Mouse (Mus musculus) liver, embryonic 13.5 days (tissue): ENCODE measurements around the gene Stk24. TPM values are rescaled to one million over a fixed set of nuclear protein-coding genes. Genes with fewer than 3 reads are reported as not detected.

Experiments used
- ATAC-seq: fragments of 200-750 bp; cut with Nextera tagmentation; 2 replicates; pipeline ENCODE4 v1.8.0; 2017; ENCODE audit warnings: low read depth, mild to moderate bottlenecking, moderate number of reproducible peaks, moderate library complexity
- DNase-seq: peaks from one replicate; pipeline ENCODE4 v3.0.0; 2022
- H3K27ac ChIP-seq: fragments of 300-500 bp; sonication (generic); 2 replicates; pipeline ENCODE4 v1.5.1; 2015; ENCODE audit warnings: moderate library complexity, mild to moderate bottlenecking, inconsistent platforms
- H3K27me3 ChIP-seq: fragments of 300-500 bp; sonication (generic); 2 replicates; pipeline ENCODE4 v1.6.1; 2015; ENCODE audit warnings: mild to moderate bottlenecking, inconsistent platforms
- H3K36me3 ChIP-seq: fragments of 300-500 bp; sonication (generic); 2 replicates; pipeline ENCODE4 v1.6.1; 2015; ENCODE audit warnings: mild to moderate bottlenecking, inconsistent platforms
- H3K4me1 ChIP-seq: fragments of 300-500 bp; sonication (generic); replicated peaks from 2 replicates; pipeline ENCODE4 v1.6.1; 2015; ENCODE audit warnings: inconsistent platforms
- H3K4me2 ChIP-seq: fragments of 300-500 bp; sonication (generic); 2 replicates; pipeline ENCODE4 v1.6.1; 2015; ENCODE audit warnings: inconsistent platforms, mild to moderate bottlenecking, moderate library complexity
- H3K4me3 ChIP-seq: fragments of 300-500 bp; sonication (generic); replicated peaks from 2 replicates; pipeline ENCODE4 v1.5.1; 2015; ENCODE audit warnings: mild to moderate bottlenecking, inconsistent platforms
- H3K9ac ChIP-seq: fragments of 300-500 bp; sonication (generic); 2 replicates; pipeline ENCODE4 v1.6.1; 2015; ENCODE audit warnings: mild to moderate bottlenecking, inconsistent platforms
- H3K9me3 ChIP-seq: fragments of 300-500 bp; sonication (generic); replicated peaks from 2 replicates; pipeline ENCODE4 v1.6.1; 2016; ENCODE audit warnings: inconsistent platforms
- WGBS: fragments of 180-500 bp; shearing (Covaris S2); methylation state at CpG from one replicate; pipeline ENCODE4 v1.1.7; 2015; ENCODE audit not compliant: insufficient replicate concordance; 5-methylcytosine and 5-hydroxymethylcytosine counted together
- polyA plus RNA-seq: library from polyadenylated mRNA; unstranded; fragments of >200 nt; fragmentation: Nextera tagmentation; extraction: Ambion mirVana; gene quantifications from 2 replicates; pipeline ENCODE4 v1.2.1, GENCODE M21; 2015

Gene Stk24
- polyA plus RNA-seq, 1 experiment from 2014 or later, result 30.6 TPM

DNA sequence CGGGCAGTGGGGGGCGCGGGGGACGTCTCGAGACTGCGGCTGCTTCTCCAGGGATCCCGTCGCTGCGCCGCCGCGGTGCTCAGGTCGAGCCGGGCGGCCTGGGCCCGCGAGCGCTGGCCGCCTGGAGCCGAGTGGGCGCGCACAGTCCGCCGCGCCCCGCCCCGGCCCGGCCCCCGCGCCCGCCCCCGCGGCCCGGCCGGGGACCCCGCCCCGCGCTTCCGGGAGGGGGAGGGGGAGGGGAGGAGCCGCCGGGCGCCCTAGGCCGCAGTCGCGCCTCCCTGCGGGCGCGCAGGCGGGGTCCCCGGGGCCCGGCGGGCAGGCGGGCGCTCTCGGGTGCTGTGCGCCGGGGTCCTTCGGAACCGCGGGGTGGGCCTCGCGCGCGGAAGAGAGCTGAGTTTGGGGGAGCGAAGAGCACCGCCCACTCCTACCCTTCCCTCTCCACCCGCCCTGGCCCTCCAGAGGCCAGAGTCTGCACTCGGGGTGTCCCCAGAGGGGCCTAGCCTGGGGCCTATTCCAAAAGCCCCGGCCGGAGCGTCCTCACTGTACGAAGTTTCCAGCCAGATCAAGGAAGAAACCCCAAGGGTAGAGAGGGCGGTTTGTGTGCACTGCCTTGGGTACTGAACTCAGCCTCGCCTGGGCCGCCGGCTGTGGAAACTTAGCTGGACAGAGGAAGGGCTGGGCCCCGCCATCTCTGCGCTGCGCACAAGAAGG, 540 bp downstream of the Stk24 start:
- peak overlapping the region; percentile 95 for H3K4me2 ChIP-seq
- H3K36me3 ChIP-seq, result peaks cover 17% of the 10 kb centered on the region
- 1% methylated on average over 63 of the region's 79 CpGs for WGBS
- ATAC-seq (peak; percentile 90), DNase-seq (peak; percentile 60)
- H3K9ac ChIP-seq, result peak overlapping the region; percentile 99
- H3K27me3 ChIP-seq, result 0 out of 2 replicates have a peak, but pooled peaks cover 3% of the 10 kb centered on the region
- peak overlapping the region; percentile 92 for H3K4me3 ChIP-seq
- H3K4me1 ChIP-seq, result peaks cover 53% of the 10 kb centered on the region
- H3K9me3 ChIP-seq, result no peaks in the 10 kb centered on the region
- H3K27ac ChIP-seq, result peak overlapping the region; percentile 92

GRCm38 (mm10) chr14:121378243-121379115, 1.3 kb downstream of the Stk24 start:
- Histone ChIP-seq H3K4me2 (peak overlapping the region; percentile 95), H3K4me1 (peaks cover 61% of the 10 kb centered on the region), H3K36me3 (peaks cover 25% of the 10 kb centered on the region), H3K27ac (peak overlapping the region; percentile 92), H3K9me3 (no peaks in the 10 kb centered on the region), H3K27me3 (0 out of 2 replicates have a peak, but pooled peaks cover 3% of the 10 kb centered on the region), H3K4me3 (peak overlapping the region; percentile 92), H3K9ac (peak overlapping the region; percentile 99)
- ATAC-seq (peak; percentile 76), DNase-seq (peak; percentile 71)
- WGBS, result under 1% methylated on average over 80 of the region's 83 CpGs

DNA sequence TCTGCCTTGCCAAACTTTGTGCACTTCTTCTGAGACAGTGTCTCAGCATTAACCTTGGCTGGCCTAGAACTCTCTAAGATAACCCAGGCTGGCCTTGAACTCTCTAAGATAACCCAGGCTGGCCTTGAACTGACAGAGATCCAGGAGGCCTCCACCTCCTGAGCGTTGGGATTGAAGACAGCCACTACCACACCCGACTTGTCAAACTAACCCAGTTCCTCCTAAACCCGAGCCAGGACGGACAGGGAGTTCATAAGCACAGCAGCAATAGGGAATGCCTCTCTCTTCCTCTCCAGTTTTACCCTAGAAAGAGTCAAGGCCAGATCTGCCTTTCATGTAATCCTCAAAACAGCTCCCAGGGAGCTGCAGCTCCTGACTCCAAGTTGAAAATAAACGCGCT, 3.2 kb downstream of the Stk24 start:
- ATAC-seq (no peak), DNase-seq (no peak)
- peak overlapping the region; percentile 99; the same call in 1 of the 2 replicates for H3K9ac ChIP-seq
- H3K27ac ChIP-seq, result peak overlapping the region; percentile 65
- 30% methylated on average over 6 of the region's 6 CpGs for WGBS
- H3K27me3 ChIP-seq, result no peaks in the 10 kb centered on the region
- peaks cover 75% of the 10 kb centered on the region for H3K4me1 ChIP-seq
- peak overlapping the region; percentile 95 for H3K4me2 ChIP-seq
- H3K4me3 ChIP-seq, result peak overlapping the region; percentile 92
- no peaks in the 10 kb centered on the region for H3K9me3 ChIP-seq
- peaks cover 44% of the 10 kb centered on the region for H3K36me3 ChIP-seq

GRCm38 (mm10) chr14:121373901-121374300, 5.9 kb downstream of the Stk24 start:
- Histone ChIP-seq H3K4me1 (peaks cover 92% of the 10 kb centered on the region), H3K27me3 (no peaks in the 10 kb centered on the region), H3K9me3 (no peaks in the 10 kb centered on the region), H3K27ac (0 out of 2 replicates have a peak overlapping the region, but pooled peaks have one; percentile 26), H3K9ac (no peak overlapping the region), H3K4me3 (no peak overlapping the region), H3K4me2 (no peak overlapping the region), H3K36me3 (peaks cover 56% of the 10 kb centered on the region)
- DNase-seq (no peak), ATAC-seq (no peak)
- 80% methylated on average over 4 of the region's 4 CpGs for WGBS

GRCm38 (mm10) chr14:121373020-121373419, 6.8 kb downstream of the Stk24 start:
- no peak overlapping the region for H3K4me3 ChIP-seq
- H3K4me1 ChIP-seq, result peaks cover 99% of the 10 kb centered on the region
- no peaks in the 10 kb centered on the region for H3K9me3 ChIP-seq
- no peaks in the 10 kb centered on the region for H3K27me3 ChIP-seq
- peak overlapping the region; percentile 40; the same call in 1 of the 2 replicates for H3K27ac ChIP-seq
- 65% methylated on average over 9 of the region's 9 CpGs for WGBS
- ATAC-seq, result no peak
- H3K36me3 ChIP-seq, result peaks cover 56% of the 10 kb centered on the region
- peak overlapping the region; percentile 4; the same call in 1 of the 2 replicates for H3K9ac ChIP-seq
- no peak for DNase-seq
- no peak overlapping the region for H3K4me2 ChIP-seq

DNA sequence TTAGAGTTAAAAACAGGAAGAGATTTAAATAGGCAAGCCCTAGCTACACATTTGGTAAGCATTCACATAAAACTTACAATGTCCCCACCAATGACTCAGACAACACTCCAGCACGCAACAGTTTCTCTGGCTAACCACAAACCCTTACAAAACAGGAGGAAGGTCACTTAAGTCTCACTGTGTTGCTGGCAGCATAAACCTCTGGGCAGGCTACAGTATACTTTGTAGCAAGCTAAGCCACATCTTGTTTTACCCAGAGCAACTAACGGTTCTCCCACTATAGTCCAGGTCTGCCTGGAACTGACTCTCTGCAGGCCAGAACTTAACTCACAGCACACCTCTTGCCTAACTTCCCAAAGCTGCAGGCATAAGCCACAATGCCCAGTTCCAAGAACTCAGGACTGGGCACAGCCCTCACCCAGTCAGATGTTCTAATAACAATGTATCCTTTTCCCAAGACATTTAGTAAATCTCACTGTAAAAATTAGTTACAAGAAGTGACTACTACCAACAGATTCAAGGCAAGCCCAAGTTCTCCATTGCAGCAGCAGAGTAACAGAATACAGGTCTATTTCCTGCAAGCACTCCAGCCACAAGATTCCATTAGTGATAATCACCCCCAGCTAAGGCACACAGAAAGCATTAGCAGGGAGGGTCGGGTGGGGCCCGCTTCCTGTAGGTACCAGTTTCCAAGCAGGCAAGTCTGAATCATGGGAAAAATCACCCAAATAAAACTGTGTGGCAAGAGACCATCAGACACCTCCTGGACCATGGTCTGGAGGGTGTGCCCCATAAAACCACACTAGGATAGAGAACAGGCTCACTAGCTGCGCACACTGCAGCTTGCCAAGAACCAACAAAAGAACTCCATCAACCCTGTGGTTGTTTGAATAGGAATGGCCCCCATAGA, 7.6 kb downstream of the Stk24 start:
- DNase-seq, result no peak
- Histone ChIP-seq H3K4me3 (no peak overlapping the region), H3K27me3 (no peaks in the 10 kb centered on the region), H3K4me2 (0 out of 2 replicates have a peak overlapping the region, but pooled peaks have one; percentile 0), H3K9me3 (no peaks in the 10 kb centered on the region), H3K4me1 (peaks cover 99% of the 10 kb centered on the region), H3K36me3 (peaks cover 56% of the 10 kb centered on the region), H3K9ac (no peak overlapping the region), H3K27ac (peak overlapping the region; percentile 40)
- WGBS, result 32% methylated on average over 5 of the region's 5 CpGs
- ATAC-seq, result no peak

- ATAC-seq, result no peak
- WGBS, result 40% methylated on average over 5 of the region's 5 CpGs
These were observed 10.4 kb downstream of the Stk24 start for GRCm38 (mm10) chr14:121369385-121369784.

GRCm38 (mm10) chr14:121368108-121368705, 11.6 kb downstream of the Stk24 start:
- peak overlapping the region; percentile 86 for H3K4me2 ChIP-seq
- H3K9ac ChIP-seq, result peak overlapping the region; percentile 70
- H3K4me3 ChIP-seq, result peak overlapping the region; percentile 18
- no peaks in the 10 kb centered on the region for H3K27me3 ChIP-seq
- DNase-seq, result no peak
- peak overlapping the region; percentile 97 for H3K27ac ChIP-seq
- ATAC-seq, result peak; percentile 49
- peaks cover 35% of the 10 kb centered on the region for H3K36me3 ChIP-seq
- H3K9me3 ChIP-seq, result peaks cover 6% of the 10 kb centered on the region; the same call in 1 of the 2 replicates
- H3K4me1 ChIP-seq, result peaks cover 100% of the 10 kb centered on the region
- 59% methylated on average over 4 of the region's 4 CpGs for WGBS

More at GRCm38 (mm10) chr14:121369385-121369784, 10.4 kb downstream of the Stk24 start:
- H3K27ac ChIP-seq, result peak overlapping the region; percentile 97
- H3K4me1 ChIP-seq, result peaks cover 100% of the 10 kb centered on the region
- peaks cover 40% of the 10 kb centered on the region for H3K36me3 ChIP-seq
- DNase-seq, result no peak
- peak overlapping the region; percentile 86 for H3K4me2 ChIP-seq
- no peaks in the 10 kb centered on the region for H3K27me3 ChIP-seq
- H3K9ac ChIP-seq, result peak overlapping the region; percentile 42
- H3K4me3 ChIP-seq, result no peak overlapping the region
- no peaks in the 10 kb centered on the region for H3K9me3 ChIP-seq

GRCm38 (mm10) chr14:121365991-121366728, 13.7 kb downstream of the Stk24 start:
- ATAC-seq (peak; percentile 79), DNase-seq (peak; percentile 70)
- H3K27me3 ChIP-seq, result no peaks in the 10 kb centered on the region
- H3K9ac ChIP-seq, result peak overlapping the region; percentile 70
- 15% methylated on average over 17 of the region's 17 CpGs for WGBS
- H3K27ac ChIP-seq, result peak overlapping the region; percentile 97
- peaks cover 6% of the 10 kb centered on the region; the same call in 1 of the 2 replicates for H3K9me3 ChIP-seq
- peaks cover 100% of the 10 kb centered on the region for H3K4me1 ChIP-seq
- H3K4me2 ChIP-seq, result peak overlapping the region; percentile 86
- peaks cover 35% of the 10 kb centered on the region for H3K36me3 ChIP-seq
- peak overlapping the region; percentile 53 for H3K4me3 ChIP-seq
